Mouse (Mus musculus): Measurements from ENCODE around the gene Tst. TPM values are rescaled to one million over a fixed set of nuclear protein-coding genes. Genes with fewer than 3 reads are reported as not detected.
A peak's percentile ranks its signal among the peaks of the same experiment; 100 is the strongest.

Gene Tst
- 84.3 and 86.1 TPM in 2 replicates for polyA plus RNA-seq (2012; rRNA removed)

DNA sequence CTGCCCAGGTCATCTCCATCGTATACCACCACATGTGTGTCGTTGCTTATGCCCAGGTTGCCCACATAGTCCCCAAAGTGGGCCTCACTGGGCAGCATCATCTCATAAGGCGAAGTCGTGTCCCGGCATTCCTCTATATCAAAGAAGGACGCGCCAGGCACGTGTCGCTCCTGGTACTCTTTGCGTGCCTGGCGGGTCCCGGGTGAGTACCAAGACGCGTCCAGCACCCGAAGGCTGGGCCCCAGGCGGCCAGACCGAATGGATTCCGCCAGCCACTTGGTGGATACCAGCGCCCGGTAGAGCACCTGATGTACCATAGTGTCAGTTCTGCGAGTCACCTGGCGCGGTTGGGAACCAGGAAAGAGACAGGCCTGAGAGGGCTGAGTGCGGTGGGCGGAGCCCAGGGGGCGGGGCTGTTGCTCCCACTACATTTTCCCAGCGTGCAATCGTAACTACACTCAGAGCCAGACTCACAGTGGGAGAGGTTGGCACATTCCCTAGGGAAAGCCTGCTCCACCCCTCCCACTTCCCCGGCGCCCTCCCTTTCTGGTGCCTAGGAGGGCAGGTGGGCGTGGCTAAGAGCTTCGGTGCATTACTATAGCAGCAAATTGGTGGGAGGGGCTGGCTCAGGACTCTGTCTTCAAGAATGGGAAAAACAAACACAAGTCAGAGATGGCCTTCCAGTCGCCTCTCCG, at the start of gene Tst:
Gene Tst (minus strand): TSS at position 391 of the 695 bp plus-strand sequence.
- 1% methylated on average over 34 of the region's 34 CpGs for WGBS
- no peak for TF ChIP-seq POLR2A (IDR thresholded peaks at IDR 0.05; ENCODE audit: borderline replicate concordance, insufficient read depth, low read length)
- TF ChIP-seq CTCF (IDR thresholded peaks at IDR 0.05; ENCODE audit: borderline replicate concordance, insufficient read depth, low read depth, low read length): no peak

DNA sequence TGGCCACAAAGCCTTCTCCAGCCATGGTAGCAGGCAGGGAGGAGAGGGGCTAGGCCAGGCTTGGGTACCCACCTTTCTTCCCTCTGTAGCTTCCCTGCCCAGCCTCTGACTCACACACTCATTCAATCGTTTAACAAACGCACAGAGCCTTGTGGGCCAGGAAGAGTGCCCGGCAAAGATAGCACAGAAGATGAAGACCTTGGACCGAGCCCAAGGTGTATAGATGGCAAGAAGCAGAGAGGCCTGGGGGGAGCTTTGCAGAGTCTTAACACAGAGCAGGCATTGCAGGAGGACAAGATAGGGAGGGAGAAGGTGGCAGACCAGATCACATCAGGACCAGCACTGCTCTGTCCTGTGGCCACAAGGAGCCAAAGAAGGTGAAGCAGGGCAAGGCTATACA, 49.5 kb upstream of the Tst start:
- Histone ChIP-seq H3K27me3 (ENCODE audit: control insufficient read depth, insufficient read depth, low read length) (no peaks in the 10 kb centered on the region), H3K4me3 (replicated peaks; ENCODE audit: insufficient read depth, low read depth, low read length) (no peak overlapping the region), H3K27ac (ENCODE audit: insufficient read depth, low read length) (no peak overlapping the region), H3K4me1 (ENCODE audit: control insufficient read depth, insufficient read depth, low read length) (peaks cover 3% of the 10 kb centered on the region; the same call in 1 of the 2 replicates)
- 31% methylated on average over 4 of the region's 4 CpGs for WGBS
- TF ChIP-seq POLR2A (IDR thresholded peaks at IDR 0.05; ENCODE audit: borderline replicate concordance, insufficient read depth, low read length): no peak
- no peak for TF ChIP-seq CTCF (IDR thresholded peaks at IDR 0.05; ENCODE audit: borderline replicate concordance, insufficient read depth, low read depth, low read length)
- DNase-seq: no peak

More for the DNA sequence above, at the start of gene Tst:
- peaks cover 3% of the 10 kb centered on the region; the same call in 1 of the 2 replicates for H3K4me1 ChIP-seq (ENCODE audit: control insufficient read depth, insufficient read depth, low read length)
- peak within 1 kb of the TSS; percentile 97 for H3K4me3 ChIP-seq (replicated peaks; ENCODE audit: insufficient read depth, low read depth, low read length)
- H3K27me3 ChIP-seq (ENCODE audit: control insufficient read depth, insufficient read depth, low read length): no peaks in the 10 kb centered on the region
- peak within 1 kb of the TSS; percentile 97 for H3K27ac ChIP-seq (ENCODE audit: insufficient read depth, low read length)
- peak; percentile 85 to 88 for DNase-seq

- no peak for TF ChIP-seq POLR2A (IDR thresholded peaks at IDR 0.05; ENCODE audit: borderline replicate concordance, insufficient read depth, low read length)
- no peak overlapping the region for H3K27ac ChIP-seq (ENCODE audit: insufficient read depth, low read length)
- DNase-seq: no peak
- H3K4me3 ChIP-seq (replicated peaks; ENCODE audit: insufficient read depth, low read depth, low read length): no peak overlapping the region
- H3K4me1 ChIP-seq (ENCODE audit: control insufficient read depth, insufficient read depth, low read length): peaks cover 5% of the 10 kb centered on the region; the same call in 1 of the 2 replicates
- 88% methylated on average over 3 of the region's 3 CpGs for WGBS
- no peaks in the 10 kb centered on the region for H3K27me3 ChIP-seq (ENCODE audit: control insufficient read depth, insufficient read depth, low read length)
Observed at GRCm38 (mm10) chr15:78452929-78453328, 47.2 kb upstream of the Tst start.

GRCm38 (mm10) chr15:78451201-78451600, 45.5 kb upstream of the Tst start:
- peaks cover 5% of the 10 kb centered on the region; the same call in 1 of the 2 replicates for H3K4me1 ChIP-seq (ENCODE audit: control insufficient read depth, insufficient read depth, low read length)
- H3K4me3 ChIP-seq (replicated peaks; ENCODE audit: insufficient read depth, low read depth, low read length): no peak overlapping the region
- TF ChIP-seq POLR2A (IDR thresholded peaks at IDR 0.05; ENCODE audit: borderline replicate concordance, insufficient read depth, low read length) (no peak), CTCF (IDR thresholded peaks at IDR 0.05; ENCODE audit: borderline replicate concordance, insufficient read depth, low read depth, low read length) (no peak)
- 68% methylated on average over 2 of the region's 2 CpGs for WGBS
- no peaks in the 10 kb centered on the region for H3K27me3 ChIP-seq (ENCODE audit: control insufficient read depth, insufficient read depth, low read length)
- no peak for DNase-seq
- H3K27ac ChIP-seq (ENCODE audit: insufficient read depth, low read length): no peak overlapping the region

DNA sequence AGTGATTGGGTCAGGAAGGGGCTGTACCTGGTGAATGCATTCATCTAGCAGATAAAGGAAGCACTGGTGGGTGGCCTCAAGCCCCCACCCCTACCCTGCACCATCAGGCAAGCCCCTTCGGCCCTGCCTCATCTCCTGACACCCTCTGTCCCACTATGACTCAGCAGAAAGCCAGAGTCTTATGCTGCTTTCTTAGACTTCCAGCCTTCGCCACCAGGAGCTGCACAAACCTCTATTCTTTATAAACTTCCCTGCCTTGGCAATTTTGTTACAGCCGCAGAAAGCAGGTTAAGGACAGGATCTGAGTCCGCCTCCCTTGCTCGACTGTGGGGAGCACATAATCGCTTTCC, 44.7 kb upstream of the Tst start:
- Histone ChIP-seq H3K27ac (ENCODE audit: insufficient read depth, low read length) (no peak overlapping the region), H3K4me3 (replicated peaks; ENCODE audit: insufficient read depth, low read depth, low read length) (no peak overlapping the region), H3K27me3 (ENCODE audit: control insufficient read depth, insufficient read depth, low read length) (no peaks in the 10 kb centered on the region), H3K4me1 (ENCODE audit: control insufficient read depth, insufficient read depth, low read length) (peaks cover 5% of the 10 kb centered on the region; the same call in 1 of the 2 replicates)
- no peak for TF ChIP-seq CTCF (IDR thresholded peaks at IDR 0.05; ENCODE audit: borderline replicate concordance, insufficient read depth, low read depth, low read length)
- TF ChIP-seq POLR2A (IDR thresholded peaks at IDR 0.05; ENCODE audit: borderline replicate concordance, insufficient read depth, low read length): no peak
- DNase-seq: no peak
- 93% methylated on average over 6 of the region's 6 CpGs for WGBS

- H3K4me3 ChIP-seq (replicated peaks; ENCODE audit: insufficient read depth, low read depth, low read length): no peak overlapping the region
- H3K4me1 ChIP-seq (ENCODE audit: control insufficient read depth, insufficient read depth, low read length): peaks cover 5% of the 10 kb centered on the region; the same call in 1 of the 2 replicates
- TF ChIP-seq CTCF (IDR thresholded peaks at IDR 0.05; ENCODE audit: borderline replicate concordance, insufficient read depth, low read depth, low read length) (no peak), POLR2A (IDR thresholded peaks at IDR 0.05; ENCODE audit: borderline replicate concordance, insufficient read depth, low read length) (no peak)
- WGBS: 34% methylated on average over 7 of the region's 7 CpGs
- DNase-seq: peak in 1 of 2 experiments; percentile 74
- H3K27me3 ChIP-seq (ENCODE audit: control insufficient read depth, insufficient read depth, low read length): no peaks in the 10 kb centered on the region
- H3K27ac ChIP-seq (ENCODE audit: insufficient read depth, low read length): no peak overlapping the region
Observed at GRCm38 (mm10) chr15:78449694-78450418, 44.1 kb upstream of the Tst start.

GRCm38 (mm10) chr15:78449131-78449530, 43.4 kb upstream of the Tst start:
- 86% methylated on average over 6 of the region's 6 CpGs for WGBS
- TF ChIP-seq POLR2A (IDR thresholded peaks at IDR 0.05; ENCODE audit: borderline replicate concordance, insufficient read depth, low read length) (no peak), CTCF (IDR thresholded peaks at IDR 0.05; ENCODE audit: borderline replicate concordance, insufficient read depth, low read depth, low read length) (no peak)
- Histone ChIP-seq H3K4me1 (ENCODE audit: control insufficient read depth, insufficient read depth, low read length) (peaks cover 5% of the 10 kb centered on the region; the same call in 1 of the 2 replicates), H3K4me3 (replicated peaks; ENCODE audit: insufficient read depth, low read depth, low read length) (no peak overlapping the region), H3K27ac (ENCODE audit: insufficient read depth, low read length) (no peak overlapping the region), H3K27me3 (ENCODE audit: control insufficient read depth, insufficient read depth, low read length) (no peaks in the 10 kb centered on the region)
- DNase-seq: no peak

All from cerebellum, adult 2 months (tissue).